Mouse (Mus musculus): ENCODE data around the gene Atpaf2. TPM values are rescaled to one million over a fixed set of nuclear protein-coding genes. Genes with fewer than 3 reads are reported as not detected.

Atpaf2 gene
- total RNA-seq, 2 experiments from 2014 or later = 31.5 to 33.2 TPM

GRCm38 (mm10) chr11:60416590-60416962 is 1.7 kb downstream of the Atpaf2 start:
- intact Hi-C loops (cut with DNase I) = loop anchor here (10.0 kb wide), 3 partner anchors 122 to 542 kb away; partner anchors contain the start of gene Rai1
- no peak for DNase-seq (ENCODE audit: extremely low spot score in 1 of 2, low spot score in 2 of 2)

- DNase-seq (ENCODE audit: extremely low spot score in 1 of 2, low spot score in 2 of 2) = no peak
- intact Hi-C loops (cut with DNase I) = loop anchor here (5.0 to 10.0 kb wide), 5 partner anchors 61 to 538 kb away; partner anchors contain the start of genes Drc3, Rai1 and Tom1l2
Measured at GRCm38 (mm10) chr11:60412921-60413320, 5.3 kb downstream of the Atpaf2 start.

GRCm38 (mm10) chr11:60412173-60412572 is 6.1 kb downstream of the Atpaf2 start:
- peak; percentile 60 to 72 for DNase-seq (ENCODE audit: extremely low spot score in 1 of 2, low spot score in 2 of 2)
- intact Hi-C loops (cut with DNase I) = loop anchor here (5.0 to 10.0 kb wide), 5 partner anchors 60 to 537 kb away; partner anchors contain the start of genes Drc3, Rai1 and Tom1l2

- no peak for DNase-seq (ENCODE audit: extremely low spot score in 1 of 2, low spot score in 2 of 2)
- intact Hi-C loops (cut with DNase I) = no loop called here
Measured at GRCm38 (mm10) chr11:60406606-60407005, 11.7 kb downstream of the Atpaf2 start.

GRCm38 (mm10) chr11:60397172-60397571 is 21.1 kb downstream of the Atpaf2 start:
- peak; percentile 47 to 60 for DNase-seq (ENCODE audit: extremely low spot score in 1 of 2, low spot score in 2 of 2)
- intact Hi-C loops (cut with DNase I) = no loop called here

GRCm38 (mm10) chr11:60396546-60396945 is 21.7 kb downstream of the Atpaf2 start:
- intact Hi-C loops (cut with DNase I) = no loop called here
- DNase-seq (ENCODE audit: extremely low spot score in 1 of 2, low spot score in 2 of 2) = peak in 1 of 2 experiments; percentile 78

- DNase-seq (ENCODE audit: extremely low spot score in 1 of 2, low spot score in 2 of 2) = no peak
- intact Hi-C loops (cut with DNase I) = no loop called here
Measured at GRCm38 (mm10) chr11:60391346-60391745, 26.9 kb downstream of the Atpaf2 start.

GRCm38 (mm10) chr11:60387944-60388343 is 30.3 kb downstream of the Atpaf2 start:
- no peak for DNase-seq (ENCODE audit: extremely low spot score in 1 of 2, low spot score in 2 of 2)
- intact Hi-C loops (cut with DNase I) = no loop called here

- no peak for DNase-seq (ENCODE audit: extremely low spot score in 1 of 2, low spot score in 2 of 2)
- intact Hi-C loops (cut with DNase I) = no loop called here
Measured at GRCm38 (mm10) chr11:60385946-60386345, 32.3 kb downstream of the Atpaf2 start.

- intact Hi-C loops (cut with DNase I) = no loop called here
- peak; percentile 66 to 68 for DNase-seq (ENCODE audit: extremely low spot score in 1 of 2, low spot score in 2 of 2)
Measured at GRCm38 (mm10) chr11:60384762-60385421, 33.4 kb downstream of the Atpaf2 start.

GRCm38 (mm10) chr11:60383518-60383917 is 34.7 kb downstream of the Atpaf2 start:
- intact Hi-C loops (cut with DNase I) = no loop called here
- DNase-seq (ENCODE audit: extremely low spot score in 1 of 2, low spot score in 2 of 2) = no peak

- intact Hi-C loops (cut with DNase I) = no loop called here
- no peak for DNase-seq (ENCODE audit: extremely low spot score in 1 of 2, low spot score in 2 of 2)
Measured at GRCm38 (mm10) chr11:60374481-60374880, 43.8 kb downstream of the Atpaf2 start.

GRCm38 (mm10) chr11:60370431-60370830 is 47.8 kb downstream of the Atpaf2 start:
- intact Hi-C loops (cut with DNase I) = no loop called here
- DNase-seq (ENCODE audit: extremely low spot score in 1 of 2, low spot score in 2 of 2) = no peak

- DNase-seq (ENCODE audit: extremely low spot score in 1 of 2, low spot score in 2 of 2) = no peak
- intact Hi-C loops (cut with DNase I) = no loop called here
Measured at GRCm38 (mm10) chr11:60369448-60369847, 48.8 kb downstream of the Atpaf2 start.

- DNase-seq (ENCODE audit: extremely low spot score in 1 of 2, low spot score in 2 of 2) = no peak
- intact Hi-C loops (cut with DNase I) = no loop called here
Measured at GRCm38 (mm10) chr11:60368909-60369308, 49.3 kb downstream of the Atpaf2 start.

- DNase-seq (ENCODE audit: extremely low spot score in 1 of 2, low spot score in 2 of 2) = no peak
- intact Hi-C loops (cut with DNase I) = no loop called here
Measured at GRCm38 (mm10) chr11:60367256-60367655, 51.0 kb downstream of the Atpaf2 start.

- DNase-seq (ENCODE audit: extremely low spot score in 1 of 2, low spot score in 2 of 2) = no peak
- intact Hi-C loops (cut with DNase I) = no loop called here
Measured at GRCm38 (mm10) chr11:60366239-60367019, 51.8 kb downstream of the Atpaf2 start.

- intact Hi-C loops (cut with DNase I) = no loop called here
- DNase-seq (ENCODE audit: extremely low spot score in 1 of 2, low spot score in 2 of 2) = peak in 1 of 2 experiments; percentile 59
Measured at GRCm38 (mm10) chr11:60360631-60361201, 57.5 kb downstream of the Atpaf2 start.

GRCm38 (mm10) chr11:60359936-60360335 is 58.3 kb downstream of the Atpaf2 start:
- DNase-seq (ENCODE audit: extremely low spot score in 1 of 2, low spot score in 2 of 2) = no peak
- intact Hi-C loops (cut with DNase I) = no loop called here

GRCm38 (mm10) chr11:60359138-60359537 is 59.1 kb downstream of the Atpaf2 start:
- intact Hi-C loops (cut with DNase I) = no loop called here
- DNase-seq (ENCODE audit: extremely low spot score in 1 of 2, low spot score in 2 of 2) = no peak
